Mouse (Mus musculus) kidney, postnatal 25 days (tissue): ENCODE results near the gene Tcf21.

Source experiments
- DNase-seq, 2 experiments: peaks; one replicate each; pipeline ENCODE4 v3.0.0; 2021; ENCODE audit warnings: mixed read lengths in 2 of 2

The Tcf21 gene

DNA sequence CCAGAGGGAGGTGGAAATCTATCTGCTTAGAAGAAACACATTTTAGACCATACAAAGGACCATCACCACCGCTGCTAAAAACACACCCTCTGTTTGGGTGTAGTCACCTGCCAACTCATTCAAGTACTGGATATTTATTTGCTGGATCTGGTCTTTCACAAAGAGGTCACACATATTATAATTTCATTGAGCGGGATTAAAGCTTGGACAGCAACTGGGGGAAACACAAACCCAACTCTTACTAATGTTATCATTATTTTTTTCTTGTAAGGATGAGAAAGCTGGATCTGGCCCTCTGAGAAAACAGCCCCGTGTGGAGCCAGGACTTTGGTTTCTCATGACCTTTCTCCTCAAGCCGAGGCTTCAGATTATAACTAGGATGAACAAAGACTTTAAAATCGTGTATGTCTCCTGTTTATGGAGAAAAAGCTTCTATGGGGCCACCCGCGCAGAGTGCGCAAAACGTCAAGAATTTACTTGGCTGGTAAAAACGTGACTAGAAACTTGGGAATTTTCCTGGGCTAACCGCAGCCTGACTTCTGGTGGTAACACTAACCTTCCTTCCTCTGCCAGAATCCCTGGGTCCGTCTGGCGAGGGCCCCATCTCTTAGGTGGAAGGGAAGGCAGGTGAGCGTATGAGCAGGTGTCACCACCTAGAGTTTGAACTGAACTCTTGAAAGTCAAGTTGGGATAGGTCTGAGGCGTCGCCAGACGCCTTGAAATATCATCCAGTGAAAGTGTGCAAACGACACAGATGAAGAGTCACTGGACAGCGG is 4.3 kb downstream of the Tcf21 start:
- DNase-seq, result no peak

DNA sequence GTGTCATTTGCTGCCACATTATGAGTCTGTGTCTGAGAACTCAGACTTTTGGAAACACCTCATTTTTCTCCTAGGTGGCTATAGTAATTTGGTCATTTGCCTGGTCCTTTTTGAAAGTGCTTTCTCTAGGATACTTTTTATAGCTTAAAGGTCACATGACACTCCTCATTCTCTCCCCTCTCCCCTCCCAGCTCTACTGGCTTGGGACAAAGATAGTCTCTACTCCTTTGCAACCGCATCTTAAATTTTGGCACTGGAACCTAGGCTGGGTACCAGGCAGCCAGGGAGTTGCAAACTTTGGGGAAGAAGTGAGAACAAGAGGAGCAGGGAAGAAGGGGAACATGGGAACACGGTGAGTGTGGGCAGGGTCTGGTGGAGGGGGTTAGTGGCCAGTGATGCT is 5.2 kb downstream of the Tcf21 start:
- DNase-seq, result no peak

DNA sequence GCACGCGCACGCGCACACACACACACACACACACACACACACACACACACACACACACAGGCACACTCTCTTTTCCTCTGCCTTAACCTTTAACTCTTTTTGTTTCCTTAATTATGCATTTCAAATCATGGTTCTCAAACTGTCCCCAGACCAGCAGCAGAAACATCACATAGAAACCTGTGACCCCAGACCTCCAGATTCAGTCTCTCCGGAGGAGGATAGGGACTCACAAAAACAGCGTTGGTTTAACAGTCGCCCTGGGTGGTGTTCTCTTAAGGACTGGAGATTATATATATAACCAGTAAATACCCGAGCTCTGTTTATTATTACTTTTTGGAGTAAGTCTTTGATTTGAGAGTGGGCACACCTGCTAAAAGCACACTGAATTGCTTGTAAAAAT is 5.7 kb downstream of the Tcf21 start:
- DNase-seq, result no peak

DNA sequence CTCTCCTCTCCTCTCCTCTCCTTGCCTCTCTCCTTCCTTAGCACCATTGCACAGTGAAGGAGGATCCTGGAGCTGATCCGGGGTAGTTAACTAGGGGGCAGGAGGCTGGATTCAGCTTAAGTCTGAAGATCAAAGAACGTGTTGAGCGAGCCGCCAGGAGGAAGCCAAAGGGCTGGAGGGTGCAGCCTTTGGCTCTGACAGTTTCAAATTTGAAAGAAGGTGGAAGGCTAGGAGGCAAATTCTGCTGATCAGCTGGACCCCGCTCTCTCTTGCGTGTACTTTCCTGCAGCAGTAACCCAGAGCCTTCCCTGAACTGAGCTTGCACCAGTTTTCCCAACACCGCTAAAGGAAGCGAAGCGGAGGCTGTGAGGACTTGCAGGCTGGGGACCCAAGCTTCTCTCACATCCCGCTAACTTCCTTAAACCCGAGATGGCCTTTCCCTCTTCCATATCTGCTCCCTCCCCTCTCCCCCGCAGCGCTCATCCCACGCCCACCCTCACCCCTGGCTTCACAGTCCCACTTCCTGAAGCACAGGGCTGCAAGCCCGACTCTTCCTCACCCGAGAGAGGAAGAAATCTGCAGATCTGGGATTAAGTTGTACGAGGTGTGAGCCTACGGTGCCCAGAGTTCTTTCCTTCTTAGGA is 6.5 kb downstream of the Tcf21 start:
- DNase-seq, result peak; percentile 18 to 45

DNA sequence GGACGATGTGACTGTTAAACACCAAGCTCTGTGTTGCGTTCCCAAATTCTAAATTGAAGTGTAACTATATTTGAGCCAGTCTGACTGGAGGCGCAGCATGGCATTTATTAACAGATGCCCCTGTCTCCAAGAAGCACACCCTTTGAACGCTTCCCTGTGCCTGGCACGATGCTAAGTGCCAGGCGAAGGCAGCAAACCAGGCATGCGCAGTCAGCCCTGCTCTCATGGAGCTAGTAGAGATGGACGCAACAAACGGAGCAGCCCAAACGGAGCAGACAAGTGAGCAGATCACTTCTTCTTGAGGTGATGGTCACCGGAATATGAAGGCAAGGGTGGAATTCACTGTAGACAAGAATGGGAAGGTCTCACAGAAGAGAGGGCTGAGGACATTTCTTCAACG is 8.1 kb downstream of the Tcf21 start:
- DNase-seq, result peak; percentile 18 to 34

DNA sequence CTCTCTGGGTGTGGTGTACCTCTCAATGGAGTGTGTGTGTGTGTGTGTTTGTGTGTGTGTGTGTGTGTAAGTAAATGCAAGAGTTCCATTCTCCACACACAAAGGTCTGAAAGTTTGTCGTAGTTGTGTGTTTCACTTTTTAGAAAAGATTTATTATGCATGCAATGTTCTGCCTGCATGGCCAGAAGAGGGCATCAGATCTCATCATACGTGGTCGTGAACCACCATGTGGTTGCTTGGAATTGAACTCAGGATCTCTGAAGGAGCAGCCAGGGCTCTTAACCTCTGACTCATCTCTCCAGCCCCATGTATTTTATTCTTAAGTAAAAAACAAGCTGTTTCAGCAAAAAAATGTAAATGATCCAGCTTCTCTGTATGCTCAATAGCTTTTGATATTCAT is 37.3 kb downstream of the Tcf21 start:
- peak; percentile 25 to 38 for DNase-seq

DNA sequence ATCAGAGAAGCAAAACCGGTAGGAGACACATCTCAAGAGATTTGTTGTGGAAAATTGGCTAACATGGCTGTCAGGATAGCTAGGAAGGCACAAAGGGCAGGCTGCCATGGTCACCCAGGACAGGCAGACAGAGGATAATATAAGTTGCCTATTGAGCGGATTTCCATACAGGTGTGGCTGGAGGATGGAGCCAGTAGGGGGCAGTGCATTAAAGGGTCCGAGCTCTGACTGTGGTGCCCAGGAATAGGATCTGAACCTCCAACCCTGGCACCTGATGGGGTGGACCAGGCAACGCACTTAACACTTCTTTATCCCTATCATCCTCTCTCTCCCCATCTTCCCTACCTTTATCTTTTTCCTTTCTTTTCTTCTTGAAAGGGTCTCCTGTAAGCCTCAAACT is 38.5 kb downstream of the Tcf21 start:
- peak; percentile 41 to 48 for DNase-seq

DNA sequence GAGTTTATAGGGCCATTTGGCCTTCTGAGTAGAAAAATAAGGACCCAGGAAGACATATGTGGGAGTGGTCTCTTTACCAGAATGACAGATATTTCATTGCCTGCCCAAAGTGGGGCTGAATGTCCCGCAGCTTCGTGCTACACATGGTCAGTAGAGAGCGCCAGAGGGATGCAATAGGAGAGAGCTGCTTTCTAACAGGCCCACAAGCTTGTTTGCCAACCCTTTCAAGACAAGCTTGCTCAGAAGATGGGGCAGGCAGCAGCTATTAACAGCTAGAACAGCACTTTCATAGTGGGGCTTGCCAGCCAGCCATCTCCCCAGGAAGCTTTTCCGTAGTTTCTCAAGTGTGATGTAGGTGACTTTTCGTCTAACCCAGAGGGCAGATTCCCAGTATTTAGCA is 42.0 kb downstream of the Tcf21 start:
- peak in 1 of 2 experiments; percentile 58 for DNase-seq

DNA sequence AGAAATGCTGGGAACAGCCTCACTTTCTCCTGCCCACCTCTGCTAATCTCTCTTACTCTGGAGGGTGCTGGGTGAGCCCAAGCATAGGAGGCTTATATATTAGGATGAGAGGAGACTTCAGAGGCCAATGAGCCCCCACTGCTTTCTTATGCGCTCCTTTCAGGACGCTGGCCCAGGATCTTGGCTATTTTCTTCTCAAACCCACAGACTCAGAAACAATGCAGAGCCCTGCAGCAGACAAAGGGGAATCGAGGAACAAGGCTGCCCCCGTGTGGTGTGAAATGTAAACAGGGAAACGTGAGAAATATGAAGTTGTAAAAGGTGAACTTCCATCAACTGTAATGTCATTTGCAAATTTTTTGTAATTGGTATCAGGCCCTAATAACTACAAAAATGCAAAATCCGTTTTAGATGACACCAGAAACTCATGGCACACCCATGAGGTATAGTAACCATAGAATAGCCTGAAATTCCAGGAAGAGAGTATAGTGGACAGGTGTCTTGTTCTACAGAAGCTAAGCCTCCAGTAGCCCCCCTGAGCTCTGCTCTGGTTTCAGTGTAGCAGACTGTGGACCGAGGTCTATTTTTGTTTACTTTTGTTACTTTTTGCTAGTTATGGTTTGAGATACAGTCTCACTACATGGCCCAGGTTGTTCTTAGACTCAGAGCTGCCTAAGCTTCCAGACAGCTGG is 43.8 kb downstream of the Tcf21 start:
- DNase-seq, result peak; percentile 49 to 61

DNA sequence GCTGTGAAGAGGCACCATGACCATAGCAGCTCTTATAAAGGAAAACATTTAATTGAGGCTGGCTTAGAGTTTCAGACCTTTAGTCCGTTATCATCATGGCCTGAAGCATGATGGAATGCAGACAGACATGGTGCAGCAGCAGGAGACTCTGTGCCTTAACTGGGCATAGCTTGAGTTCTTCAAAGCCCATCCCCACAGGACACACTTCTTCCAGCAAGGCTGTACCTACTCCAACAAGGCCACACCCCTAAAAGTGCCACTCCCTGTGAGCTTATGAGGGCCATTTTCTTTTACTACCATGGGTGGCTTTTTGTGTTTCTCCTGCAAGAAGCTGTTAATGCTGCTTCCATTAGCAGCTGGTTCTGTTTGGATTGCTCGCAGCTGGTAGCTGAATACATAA is 44.5 kb downstream of the Tcf21 start:
- no peak for DNase-seq

DNA sequence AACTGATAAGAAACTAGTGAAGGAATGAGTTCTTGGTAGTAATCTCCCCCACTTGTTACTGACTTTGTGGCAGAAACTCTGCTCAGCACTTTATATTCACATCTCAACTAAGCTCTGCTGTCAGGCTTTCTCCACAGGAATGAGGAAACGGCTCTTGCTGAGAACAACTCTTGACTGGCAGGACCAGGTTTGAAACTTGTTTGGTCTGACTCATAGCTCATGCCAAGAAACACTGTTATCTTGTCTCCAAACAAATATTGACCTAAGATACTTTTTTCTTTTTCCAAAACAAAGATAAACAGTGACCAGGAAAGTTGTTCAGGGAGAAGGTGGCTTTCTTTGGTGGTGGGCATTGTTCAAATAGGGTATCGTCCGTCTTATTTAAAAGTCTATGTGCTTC is 45.3 kb downstream of the Tcf21 start:
- no peak for DNase-seq
